11 mouse cellular contexts compared by ENCODE assay signal in genomic region chr13:43763301-43763994, GRCm38 (mm10).
"Had no signal": no experiment of that assay in that cellular context is flagged by ENCODE, and none has a peak within 500 bp of the region (broad histone marks: within the 10 kb centered on the region; RNA-seq: fewer than 3 reads in every experiment).

No protein-coding gene starts in this region.

- ATAC-seq: liver, postnatal 0 days; midbrain, embryonic 13.5 days had no signal

- H3K36me3 ChIP-seq: limb, embryonic 12.5 days; liver, embryonic 13.5 days; midbrain, embryonic 13.5 days; stomach, embryonic 15.5 days had no signal

- H3K9me3 ChIP-seq: limb, embryonic 12.5 days; liver, embryonic 13.5 days; midbrain, embryonic 13.5 days; stomach, embryonic 15.5 days had no signal

- H3K4me3 ChIP-seq: limb, embryonic 12.5 days; liver, embryonic 13.5 days; midbrain, embryonic 13.5 days; stomach, embryonic 15.5 days had no signal

- H3K9ac ChIP-seq: limb, embryonic 12.5 days; liver, embryonic 13.5 days; liver, postnatal 0 days; midbrain, embryonic 13.5 days; stomach, embryonic 15.5 days had no signal

- H3K27me3 ChIP-seq: limb, embryonic 12.5 days; liver, embryonic 13.5 days; midbrain, embryonic 13.5 days; stomach, embryonic 15.5 days had no signal

- H3K27ac ChIP-seq: limb, embryonic 12.5 days; liver, embryonic 13.5 days; midbrain, embryonic 13.5 days; stomach, embryonic 15.5 days had no signal

- DNase-seq: kidney, adult 11 months; kidney, adult 9 months; liver; liver, embryonic 13.5 days; liver, postnatal 0 days; lung, postnatal 36 days; thymus, adult 2 months; thymus, postnatal 36 days had no signal

- H3K4me1 ChIP-seq: liver, embryonic 13.5 days; stomach, embryonic 15.5 days had no signal

- H3K4me2 ChIP-seq: limb, embryonic 12.5 days; liver, embryonic 13.5 days; midbrain, embryonic 13.5 days; stomach, embryonic 15.5 days had no signal
